Mouse (Mus musculus) G1E (cell line): ENCODE results near the gene Zfp597.

Experiments used
- CTCF ChIP-seq: IDR thresholded peaks from 2 replicates; pipeline ENCODE4 v1.5.1; 2012; ENCODE audit warnings: low read depth, low read length, inconsistent platforms, mixed read lengths
- GATA1 ChIP-seq: IDR thresholded peaks from 2 replicates; pipeline ENCODE4 v1.6.1; 2012; ENCODE audit warnings: borderline replicate concordance, low read length, inconsistent platforms, mixed read lengths
- GATA2 ChIP-seq: IDR thresholded peaks from 2 replicates; pipeline ENCODE4 v1.6.1; 2012; ENCODE audit warnings: low read depth, low read length, inconsistent platforms, borderline replicate concordance
- TAL1 ChIP-seq: conservative IDR thresholded peaks from 2 replicates; pipeline ENCODE4 v1.6.1; 2012; ENCODE audit warnings: low read depth, low read length, inconsistent platforms, mixed read lengths

- TF ChIP-seq CTCF = no peak
- no peak for TF ChIP-seq TAL1
- TF ChIP-seq GATA2 = no peak
- no peak for TF ChIP-seq GATA1
Observed at GRCm38 (mm10) chr16:3843796-3844195, 40.6 kb downstream of the Zfp597 start.
